Mouse (Mus musculus): Measurements from ENCODE around the gene Gse1. TPM values are rescaled to one million over a fixed set of nuclear protein-coding genes. Genes with fewer than 3 reads are reported as not detected.

Gse1 gene
- polyA plus RNA-seq (2014; fragmentation: Nextera tagmentation; extraction: Ambion mirVana) = 18.5 and 20.7 TPM in 2 replicates

- Histone ChIP-seq H3K4me2 (peak within 1 kb of the TSS; percentile 99), H3K9ac (ENCODE audit: low read length) (peak within 1 kb of the TSS; percentile 75), H3K36me3 (ENCODE audit: control insufficient read depth, insufficient read depth, low read length) (no peaks in the 10 kb centered on the region), H3K9me3 (ENCODE audit: control insufficient read depth, low read length) (no peaks in the 10 kb centered on the region), H3K4me1 (ENCODE audit: control insufficient read depth, insufficient read depth, low read length) (peaks cover 75% of the 10 kb centered on the region), H3K27ac (ENCODE audit: low read depth, low read length) (peak within 1 kb of the TSS; percentile 76), H3K4me3 (ENCODE audit: low read depth, low read length) (peak within 1 kb of the TSS; percentile 64), H3K27me3 (ENCODE audit: control insufficient read depth, insufficient read depth, low read length) (peaks cover 17% of the 10 kb centered on the region)
- DNase-seq (ENCODE audit: low spot score, missing footprints) (peak; percentile 98), ATAC-seq (ENCODE audit: low FRiP score) (peak; percentile 79)
- WGBS = under 1% methylated on average over 43 of the region's 52 CpGs
Measured at GRCm38 (mm10) chr8:120227891-120228591, at the start of gene Gse1. Gene Gse1 (plus strand): TSS chr8:120228456.

GRCm38 (mm10) chr8:120179027-120179431 is 49.2 kb upstream of the Gse1 start:
- Histone ChIP-seq H3K27me3 (ENCODE audit: control insufficient read depth, insufficient read depth, low read length) (peaks cover 9% of the 10 kb centered on the region), H3K4me1 (ENCODE audit: control insufficient read depth, insufficient read depth, low read length) (peaks cover 38% of the 10 kb centered on the region), H3K4me2 (peak overlapping the region; percentile 28; the same call in 1 of the 2 replicates), H3K9me3 (ENCODE audit: control insufficient read depth, low read length) (no peaks in the 10 kb centered on the region), H3K9ac (ENCODE audit: low read length) (peak overlapping the region; percentile 30; the same call in 1 of the 2 replicates), H3K27ac (ENCODE audit: low read depth, low read length) (no peak overlapping the region), H3K36me3 (ENCODE audit: control insufficient read depth, insufficient read depth, low read length) (no peaks in the 10 kb centered on the region), H3K4me3 (ENCODE audit: low read depth, low read length) (peak overlapping the region; percentile 11; the same call in 1 of the 2 replicates)
- peak; percentile 28 for ATAC-seq (ENCODE audit: low FRiP score)
- peak; percentile 100 for DNase-seq (ENCODE audit: low spot score, missing footprints)
- 1% methylated on average over 10 of the region's 10 CpGs for WGBS

DNA sequence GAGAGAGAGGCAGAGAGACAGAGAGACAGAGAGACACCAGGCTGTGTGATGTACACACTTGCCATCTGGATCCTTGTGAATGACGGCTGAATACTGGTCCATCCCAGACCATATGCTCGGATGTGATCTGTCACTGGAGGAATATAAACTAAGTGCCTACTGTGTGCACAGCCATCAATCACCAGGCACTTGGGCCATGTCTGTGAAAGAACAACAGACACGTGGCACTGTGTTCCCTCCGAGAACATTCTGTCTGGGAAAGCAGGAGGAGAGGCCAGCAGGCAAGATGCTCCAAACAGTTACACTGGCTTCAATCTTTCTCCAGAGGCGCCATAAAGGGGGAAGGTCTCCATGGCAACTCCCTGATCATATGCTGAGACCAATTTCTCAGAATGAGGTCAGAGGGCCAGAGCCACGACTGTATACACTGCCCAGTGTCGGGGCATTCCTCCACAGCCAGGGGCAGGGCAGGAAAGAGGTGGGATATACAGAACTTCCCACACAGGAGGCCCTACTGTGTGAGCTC is 47.7 kb upstream of the Gse1 start:
- no peak overlapping the region for H3K4me3 ChIP-seq (ENCODE audit: low read depth, low read length)
- no peak overlapping the region; the same call in 1 of the 2 replicates for H3K9ac ChIP-seq (ENCODE audit: low read length)
- no peaks in the 10 kb centered on the region for H3K36me3 ChIP-seq (ENCODE audit: control insufficient read depth, insufficient read depth, low read length)
- no peak overlapping the region for H3K4me2 ChIP-seq
- no peaks in the 10 kb centered on the region for H3K9me3 ChIP-seq (ENCODE audit: control insufficient read depth, low read length)
- DNase-seq (ENCODE audit: low spot score, missing footprints) (no peak), ATAC-seq (ENCODE audit: low FRiP score) (no peak)
- 60% methylated on average over 7 of the region's 7 CpGs for WGBS
- H3K27me3 ChIP-seq (ENCODE audit: control insufficient read depth, insufficient read depth, low read length) = no peaks in the 10 kb centered on the region
- peaks cover 50% of the 10 kb centered on the region for H3K4me1 ChIP-seq (ENCODE audit: control insufficient read depth, insufficient read depth, low read length)
- H3K27ac ChIP-seq (ENCODE audit: low read depth, low read length) = no peak overlapping the region

GRCm38 (mm10) chr8:120181274-120181673 is 47.0 kb upstream of the Gse1 start:
- H3K4me2 ChIP-seq = no peak overlapping the region
- peaks cover 54% of the 10 kb centered on the region for H3K4me1 ChIP-seq (ENCODE audit: control insufficient read depth, insufficient read depth, low read length)
- H3K9me3 ChIP-seq (ENCODE audit: control insufficient read depth, low read length) = no peaks in the 10 kb centered on the region
- no peaks in the 10 kb centered on the region for H3K27me3 ChIP-seq (ENCODE audit: control insufficient read depth, insufficient read depth, low read length)
- H3K9ac ChIP-seq (ENCODE audit: low read length) = no peak overlapping the region
- H3K4me3 ChIP-seq (ENCODE audit: low read depth, low read length) = no peak overlapping the region
- ATAC-seq (ENCODE audit: low FRiP score) (no peak), DNase-seq (ENCODE audit: low spot score, missing footprints) (no peak)
- 88% methylated on average over 5 of the region's 5 CpGs for WGBS
- H3K27ac ChIP-seq (ENCODE audit: low read depth, low read length) = no peak overlapping the region
- no peaks in the 10 kb centered on the region for H3K36me3 ChIP-seq (ENCODE audit: control insufficient read depth, insufficient read depth, low read length)

DNA sequence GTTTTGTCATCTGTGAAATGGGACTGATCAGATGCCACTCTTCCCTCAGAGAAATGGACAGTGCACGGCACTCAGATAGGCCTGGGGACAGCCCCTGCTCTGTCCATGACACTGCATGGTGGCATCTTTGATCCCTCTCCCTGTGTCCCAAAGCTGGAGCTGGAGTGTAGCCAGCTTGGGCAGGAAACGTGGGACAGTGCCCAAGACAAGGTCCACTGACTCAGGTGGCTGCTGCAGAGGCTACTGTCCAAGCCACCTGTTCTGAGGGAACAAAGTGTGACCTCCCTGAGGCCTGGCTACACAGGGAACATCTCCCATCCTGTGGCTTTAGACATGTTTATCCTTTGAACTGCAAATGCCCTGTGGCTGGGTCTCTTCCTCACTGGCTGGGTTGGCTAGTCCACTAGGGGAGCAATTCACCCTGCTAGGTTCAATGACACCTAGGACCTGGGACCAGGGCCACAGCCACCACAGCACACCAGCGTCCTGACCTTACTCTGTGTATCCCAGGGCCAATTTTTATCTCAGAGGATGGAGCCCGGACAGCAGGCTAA is 46.3 kb upstream of the Gse1 start:
- no peak overlapping the region for H3K4me2 ChIP-seq
- H3K9me3 ChIP-seq (ENCODE audit: control insufficient read depth, low read length) = no peaks in the 10 kb centered on the region
- ATAC-seq (ENCODE audit: low FRiP score) = no peak
- no peak overlapping the region for H3K9ac ChIP-seq (ENCODE audit: low read length)
- no peak for DNase-seq (ENCODE audit: low spot score, missing footprints)
- H3K4me1 ChIP-seq (ENCODE audit: control insufficient read depth, insufficient read depth, low read length) = peaks cover 51% of the 10 kb centered on the region
- H3K36me3 ChIP-seq (ENCODE audit: control insufficient read depth, insufficient read depth, low read length) = no peaks in the 10 kb centered on the region
- no peak overlapping the region for H3K4me3 ChIP-seq (ENCODE audit: low read depth, low read length)
- H3K27me3 ChIP-seq (ENCODE audit: control insufficient read depth, insufficient read depth, low read length) = no peaks in the 10 kb centered on the region
- H3K27ac ChIP-seq (ENCODE audit: low read depth, low read length) = no peak overlapping the region
- WGBS = 79% methylated on average over 4 of the region's 4 CpGs

DNA sequence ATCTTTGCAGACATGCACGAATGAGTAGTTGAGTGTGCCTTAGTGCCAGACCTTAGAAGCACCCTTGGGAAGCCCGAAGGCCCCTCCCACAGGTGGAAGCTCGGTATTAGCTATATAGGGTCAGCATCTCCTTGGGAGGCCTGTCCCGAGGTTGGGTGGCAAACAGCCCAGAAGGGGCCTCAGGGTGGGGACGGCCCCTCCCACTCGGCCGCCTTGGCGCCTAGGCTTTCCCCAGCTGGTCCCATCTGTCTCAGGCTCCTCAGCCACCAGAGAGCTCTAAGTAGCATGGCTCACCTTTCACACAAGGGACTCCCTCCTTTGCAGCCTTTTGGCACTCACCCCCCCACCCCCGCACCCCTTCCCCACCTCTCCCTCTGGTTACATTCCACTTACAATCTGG is 43.9 kb upstream of the Gse1 start:
- H3K9me3 ChIP-seq (ENCODE audit: control insufficient read depth, low read length) = no peaks in the 10 kb centered on the region
- ATAC-seq (ENCODE audit: low FRiP score) = no peak
- no peaks in the 10 kb centered on the region for H3K27me3 ChIP-seq (ENCODE audit: control insufficient read depth, insufficient read depth, low read length)
- no peaks in the 10 kb centered on the region for H3K36me3 ChIP-seq (ENCODE audit: control insufficient read depth, insufficient read depth, low read length)
- no peak overlapping the region; the same call in 1 of the 2 replicates for H3K9ac ChIP-seq (ENCODE audit: low read length)
- DNase-seq (ENCODE audit: low spot score, missing footprints) = no peak
- H3K4me3 ChIP-seq (ENCODE audit: low read depth, low read length) = no peak overlapping the region
- H3K27ac ChIP-seq (ENCODE audit: low read depth, low read length) = no peak overlapping the region
- 45% methylated on average over 9 of the region's 9 CpGs for WGBS
- H3K4me2 ChIP-seq = no peak overlapping the region
- peaks cover 28% of the 10 kb centered on the region for H3K4me1 ChIP-seq (ENCODE audit: control insufficient read depth, insufficient read depth, low read length)

DNA sequence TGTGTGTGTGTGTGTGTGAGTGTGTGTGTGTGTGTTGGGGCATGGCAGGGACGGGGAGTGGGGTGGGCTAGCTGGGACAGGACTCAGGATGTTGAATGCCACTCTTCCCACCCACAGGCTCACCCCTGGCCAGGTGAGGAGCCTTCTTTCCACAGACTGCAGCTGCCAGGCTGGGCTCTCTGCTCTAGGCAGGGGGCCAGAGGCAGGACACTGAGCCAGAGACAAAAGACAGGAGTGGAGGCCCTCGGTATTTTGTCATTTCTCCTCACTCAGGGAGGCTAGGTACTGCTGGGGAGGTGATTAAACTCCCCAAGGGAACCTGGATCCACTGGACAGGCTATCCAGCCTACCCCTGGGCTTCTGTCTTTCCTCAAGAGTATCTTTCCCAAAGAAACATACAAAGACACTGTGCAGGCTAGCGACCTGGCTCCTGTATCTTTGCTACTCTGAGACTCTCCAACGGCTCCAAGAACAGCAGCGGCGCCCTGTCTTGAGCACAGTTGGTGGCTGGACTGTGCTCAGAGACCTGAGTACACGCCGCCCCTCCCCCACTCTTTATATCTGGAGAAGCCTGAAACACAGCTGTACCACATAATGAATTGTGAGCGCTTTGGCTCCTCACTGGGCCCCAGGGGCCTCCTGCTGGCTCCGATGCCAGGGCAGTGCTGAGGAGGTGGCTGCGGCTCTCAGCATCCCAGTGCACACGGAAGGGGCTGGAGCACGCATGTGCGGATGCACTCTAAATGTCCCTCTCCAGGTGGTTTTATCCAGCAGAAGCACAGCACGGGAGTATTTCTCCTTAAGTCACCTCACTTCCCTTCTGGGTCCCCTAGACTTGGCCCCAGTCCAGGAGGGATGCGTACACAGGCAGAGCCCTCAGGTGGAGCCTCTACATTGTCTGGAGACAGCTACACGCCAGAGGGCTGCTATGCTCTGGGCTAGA is 43.1 kb upstream of the Gse1 start:
- H3K4me1 ChIP-seq (ENCODE audit: control insufficient read depth, insufficient read depth, low read length) = peaks cover 26% of the 10 kb centered on the region
- peak; percentile 89 for DNase-seq (ENCODE audit: low spot score, missing footprints)
- peak; percentile 60 for ATAC-seq (ENCODE audit: low FRiP score)
- no peaks in the 10 kb centered on the region for H3K36me3 ChIP-seq (ENCODE audit: control insufficient read depth, insufficient read depth, low read length)
- H3K9me3 ChIP-seq (ENCODE audit: control insufficient read depth, low read length) = no peaks in the 10 kb centered on the region
- 41% methylated on average over 17 of the region's 17 CpGs for WGBS
- no peaks in the 10 kb centered on the region for H3K27me3 ChIP-seq (ENCODE audit: control insufficient read depth, insufficient read depth, low read length)
- peak overlapping the region; percentile 31 for H3K9ac ChIP-seq (ENCODE audit: low read length)
- H3K27ac ChIP-seq (ENCODE audit: low read depth, low read length) = peak overlapping the region; percentile 75
- H3K4me3 ChIP-seq (ENCODE audit: low read depth, low read length) = no peak overlapping the region
- H3K4me2 ChIP-seq = peak overlapping the region; percentile 3; the same call in 1 of the 2 replicates

DNA sequence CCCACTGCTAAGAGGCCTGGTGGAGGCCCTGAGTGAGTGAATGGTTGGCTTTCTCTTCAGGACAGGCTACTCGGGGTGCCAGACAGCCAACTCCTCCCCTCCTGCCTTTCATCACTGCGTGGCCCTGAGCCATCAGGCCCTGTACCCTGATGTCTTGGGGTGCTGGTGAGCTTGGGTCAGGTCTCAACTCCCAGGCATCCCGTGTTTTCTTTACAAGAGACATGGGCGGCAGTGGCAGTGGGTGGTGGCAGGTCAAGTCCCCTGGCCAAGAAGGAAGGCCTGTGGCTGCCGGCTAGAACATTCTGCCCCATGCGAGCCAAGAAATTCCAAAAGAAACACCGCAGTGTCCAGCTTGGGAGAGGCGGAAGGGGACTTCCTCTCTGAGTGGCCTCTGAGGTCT is 41.8 kb upstream of the Gse1 start:
- peaks cover 25% of the 10 kb centered on the region for H3K4me1 ChIP-seq (ENCODE audit: control insufficient read depth, insufficient read depth, low read length)
- no peak overlapping the region for H3K4me2 ChIP-seq
- no peaks in the 10 kb centered on the region for H3K9me3 ChIP-seq (ENCODE audit: control insufficient read depth, low read length)
- no peak overlapping the region for H3K27ac ChIP-seq (ENCODE audit: low read depth, low read length)
- no peak for DNase-seq (ENCODE audit: low spot score, missing footprints)
- H3K27me3 ChIP-seq (ENCODE audit: control insufficient read depth, insufficient read depth, low read length) = no peaks in the 10 kb centered on the region
- WGBS = 72% methylated on average over 8 of the region's 8 CpGs
- H3K9ac ChIP-seq (ENCODE audit: low read length) = no peak overlapping the region
- no peaks in the 10 kb centered on the region for H3K36me3 ChIP-seq (ENCODE audit: control insufficient read depth, insufficient read depth, low read length)
- no peak overlapping the region for H3K4me3 ChIP-seq (ENCODE audit: low read depth, low read length)
- ATAC-seq (ENCODE audit: low FRiP score) = no peak
